Mouse (Mus musculus) neural tube, embryonic 12.5 days (tissue): ENCODE measurements around the gene Rad51b. TPM values are rescaled to one million over a fixed set of nuclear protein-coding genes. Genes with fewer than 3 reads are reported as not detected.

Experiments used
- ATAC-seq: fragments of 200-750 bp; cut with Nextera tagmentation; 2 replicates; pipeline ENCODE4 v1.8.0; 2017; ENCODE audit warnings: low read depth, mild to moderate bottlenecking, moderate TSS enrichment, moderate library complexity; ENCODE audit not compliant: low FRiP score
- H3K27ac ChIP-seq: fragments of 300-500 bp; sonication (generic); 2 replicates; pipeline ENCODE4 v1.5.1; 2016
- H3K27me3 ChIP-seq: fragments of 300-500 bp; sonication (generic); replicated peaks from 2 replicates; pipeline ENCODE4 v1.6.1; 2016; ENCODE audit warnings: mild to moderate bottlenecking
- H3K36me3 ChIP-seq: fragments of 300-500 bp; sonication (generic); 2 replicates; pipeline ENCODE4 v1.6.1; 2016; ENCODE audit warnings: mild to moderate bottlenecking
- H3K4me1 ChIP-seq: fragments of 300-500 bp; sonication (generic); 2 replicates; pipeline ENCODE4 v1.6.1; 2016
- H3K4me2 ChIP-seq: fragments of 300-500 bp; sonication (generic); replicated peaks from 2 replicates; pipeline ENCODE4 v1.6.1; 2016; ENCODE audit warnings: mild to moderate bottlenecking
- H3K4me3 ChIP-seq: fragments of 300-500 bp; sonication (generic); 2 replicates; pipeline ENCODE4 v1.5.1; 2016
- H3K9ac ChIP-seq: fragments of 300-500 bp; sonication (generic); 2 replicates; pipeline ENCODE4 v1.6.1; 2016; ENCODE audit warnings: mild to moderate bottlenecking
- H3K9me3 ChIP-seq: fragments of 300-500 bp; sonication (generic); 2 replicates; pipeline ENCODE4 v1.6.1; 2016; ENCODE audit warnings: mild to moderate bottlenecking
- WGBS: fragments of 180-500 bp; shearing (Covaris S2); methylation state at CpG from one replicate; pipeline ENCODE4 v1.1.7; 2016; 5-methylcytosine and 5-hydroxymethylcytosine counted together
- polyA plus RNA-seq: library from polyadenylated mRNA; unstranded; fragments of >200 nt; fragmentation: Nextera tagmentation; extraction: Ambion mirVana; gene quantifications from 2 replicates; pipeline ENCODE4 v1.2.1, GENCODE M21; 2016

Gene Rad51b
- polyA plus RNA-seq, 1 experiment from 2014 or later: 4.5 TPM

- peaks cover 10% of the 10 kb centered on the region for H3K4me1 ChIP-seq
- H3K4me3 ChIP-seq: no peak overlapping the region
- H3K9me3 ChIP-seq: no peaks in the 10 kb centered on the region
- H3K9ac ChIP-seq: no peak overlapping the region
- no peaks in the 10 kb centered on the region for H3K36me3 ChIP-seq
- H3K4me2 ChIP-seq: no peak overlapping the region
- H3K27me3 ChIP-seq: no peaks in the 10 kb centered on the region
- H3K27ac ChIP-seq: no peak overlapping the region
- ATAC-seq: no peak
- 66% methylated on average over 9 of the region's 9 CpGs for WGBS
Measured at GRCm38 (mm10) chr12:79679941-79680697, 383.0 kb downstream of the Rad51b start.

- no peak overlapping the region for H3K4me2 ChIP-seq
- no peak for ATAC-seq
- WGBS: 62% methylated on average over 3 of the region's 3 CpGs
- H3K4me1 ChIP-seq: peaks cover 10% of the 10 kb centered on the region
- H3K27ac ChIP-seq: no peak overlapping the region
- no peaks in the 10 kb centered on the region for H3K27me3 ChIP-seq
- no peak overlapping the region for H3K4me3 ChIP-seq
- no peak overlapping the region for H3K9ac ChIP-seq
- H3K36me3 ChIP-seq: no peaks in the 10 kb centered on the region
- H3K9me3 ChIP-seq: no peaks in the 10 kb centered on the region
Measured at GRCm38 (mm10) chr12:79680698-79681072, 383.6 kb downstream of the Rad51b start.

GRCm38 (mm10) chr12:79681571-79681970 lies 384.5 kb downstream of the Rad51b start:
- Histone ChIP-seq H3K4me2 (no peak overlapping the region), H3K4me1 (peaks cover 10% of the 10 kb centered on the region), H3K9me3 (no peaks in the 10 kb centered on the region), H3K4me3 (no peak overlapping the region), H3K36me3 (no peaks in the 10 kb centered on the region), H3K27ac (no peak overlapping the region), H3K27me3 (no peaks in the 10 kb centered on the region), H3K9ac (no peak overlapping the region)
- 79% methylated on average over 6 of the region's 6 CpGs for WGBS
- ATAC-seq: no peak

GRCm38 (mm10) chr12:79683350-79683749 lies 386.3 kb downstream of the Rad51b start:
- Histone ChIP-seq H3K4me3 (no peak overlapping the region), H3K4me2 (no peak overlapping the region), H3K27me3 (no peaks in the 10 kb centered on the region), H3K9me3 (no peaks in the 10 kb centered on the region), H3K27ac (no peak overlapping the region), H3K9ac (no peak overlapping the region), H3K4me1 (peaks cover 14% of the 10 kb centered on the region), H3K36me3 (no peaks in the 10 kb centered on the region)
- 57% methylated on average over 3 of the region's 3 CpGs for WGBS
- no peak for ATAC-seq

GRCm38 (mm10) chr12:79683759-79684158 lies 386.7 kb downstream of the Rad51b start:
- Histone ChIP-seq H3K36me3 (no peaks in the 10 kb centered on the region), H3K9me3 (no peaks in the 10 kb centered on the region), H3K4me1 (peaks cover 14% of the 10 kb centered on the region)

GRCm38 (mm10) chr12:79684338-79684737 lies 387.3 kb downstream of the Rad51b start:
- WGBS: 85% methylated on average over 2 of the region's 2 CpGs
- H3K4me2 ChIP-seq: no peak overlapping the region
- peaks cover 14% of the 10 kb centered on the region for H3K4me1 ChIP-seq
- no peak for ATAC-seq
- no peak overlapping the region for H3K9ac ChIP-seq
- no peaks in the 10 kb centered on the region for H3K27me3 ChIP-seq
- no peaks in the 10 kb centered on the region for H3K36me3 ChIP-seq
- H3K27ac ChIP-seq: no peak overlapping the region
- H3K4me3 ChIP-seq: no peak overlapping the region
- no peaks in the 10 kb centered on the region for H3K9me3 ChIP-seq

More at GRCm38 (mm10) chr12:79683759-79684158, 386.7 kb downstream of the Rad51b start:
- no peak overlapping the region for H3K4me2 ChIP-seq
- H3K27me3 ChIP-seq: no peaks in the 10 kb centered on the region
- H3K4me3 ChIP-seq: no peak overlapping the region
- no peak overlapping the region for H3K9ac ChIP-seq
- ATAC-seq: no peak
- 77% methylated on average over 4 of the region's 4 CpGs for WGBS
- H3K27ac ChIP-seq: no peak overlapping the region

- no peak overlapping the region for H3K4me2 ChIP-seq
- ATAC-seq: no peak
- no peak overlapping the region for H3K27ac ChIP-seq
- H3K4me3 ChIP-seq: no peak overlapping the region
- no peak overlapping the region for H3K9ac ChIP-seq
- no peaks in the 10 kb centered on the region for H3K9me3 ChIP-seq
- peaks cover 5% of the 10 kb centered on the region; the same call in 1 of the 2 replicates for H3K4me1 ChIP-seq
- H3K27me3 ChIP-seq: no peaks in the 10 kb centered on the region
- 66% methylated on average over 9 of the region's 9 CpGs for WGBS
- H3K36me3 ChIP-seq: no peaks in the 10 kb centered on the region
Measured at GRCm38 (mm10) chr12:79686594-79687325, 389.7 kb downstream of the Rad51b start.

- H3K4me3 ChIP-seq: no peak overlapping the region
- 38% methylated on average over 7 of the region's 7 CpGs for WGBS
- no peak for ATAC-seq
- H3K27ac ChIP-seq: no peak overlapping the region
- no peaks in the 10 kb centered on the region for H3K27me3 ChIP-seq
- H3K9me3 ChIP-seq: no peaks in the 10 kb centered on the region
- H3K4me1 ChIP-seq: peaks cover 5% of the 10 kb centered on the region; the same call in 1 of the 2 replicates
- H3K36me3 ChIP-seq: no peaks in the 10 kb centered on the region
- H3K9ac ChIP-seq: no peak overlapping the region
- H3K4me2 ChIP-seq: no peak overlapping the region
Measured at GRCm38 (mm10) chr12:79687683-79688386, 390.8 kb downstream of the Rad51b start.

- H3K9ac ChIP-seq: no peak overlapping the region
- ATAC-seq: no peak
- peaks cover 5% of the 10 kb centered on the region; the same call in 1 of the 2 replicates for H3K4me1 ChIP-seq
- 72% methylated on average over 8 of the region's 8 CpGs for WGBS
- H3K9me3 ChIP-seq: no peaks in the 10 kb centered on the region
- H3K27ac ChIP-seq: no peak overlapping the region
- no peaks in the 10 kb centered on the region for H3K36me3 ChIP-seq
- no peak overlapping the region for H3K4me2 ChIP-seq
- no peak overlapping the region for H3K4me3 ChIP-seq
- no peaks in the 10 kb centered on the region for H3K27me3 ChIP-seq
Measured at GRCm38 (mm10) chr12:79689299-79689698, 392.2 kb downstream of the Rad51b start.

- WGBS: 91% methylated on average over 14 of the region's 14 CpGs
Measured at GRCm38 (mm10) chr12:79691929-79692862, 395.1 kb downstream of the Rad51b start.

GRCm38 (mm10) chr12:79695832-79696434 lies 398.9 kb downstream of the Rad51b start:
- no peak overlapping the region for H3K4me2 ChIP-seq
- no peak overlapping the region for H3K27ac ChIP-seq
- no peaks in the 10 kb centered on the region for H3K4me1 ChIP-seq
- H3K4me3 ChIP-seq: no peak overlapping the region
- no peaks in the 10 kb centered on the region for H3K36me3 ChIP-seq
- no peak for ATAC-seq
- H3K9ac ChIP-seq: no peak overlapping the region
- WGBS: 70% methylated on average over 3 of the region's 3 CpGs
- H3K9me3 ChIP-seq: no peaks in the 10 kb centered on the region
- H3K27me3 ChIP-seq: no peaks in the 10 kb centered on the region

More at GRCm38 (mm10) chr12:79691929-79692862, 395.1 kb downstream of the Rad51b start:
- Histone ChIP-seq H3K9ac (no peak overlapping the region), H3K27me3 (no peaks in the 10 kb centered on the region), H3K4me3 (no peak overlapping the region), H3K4me2 (no peak overlapping the region), H3K4me1 (peaks cover 5% of the 10 kb centered on the region; the same call in 1 of the 2 replicates), H3K36me3 (no peaks in the 10 kb centered on the region), H3K27ac (no peak overlapping the region), H3K9me3 (no peaks in the 10 kb centered on the region)
- ATAC-seq: no peak
